Mouse (Mus musculus): ENCODE measurements around the gene Bcas3. TPM values are rescaled to one million over a fixed set of nuclear protein-coding genes. Genes with fewer than 3 reads are reported as not detected.
"Not testable (repeated sequence)": the region's sequence is repeated elsewhere in the genome, so short reads cannot be mapped to it uniquely, and the experiment has no call there.

Bcas3 gene
- polyA plus RNA-seq, 1 experiment from 2014 or later: 20.5 TPM

DNA sequence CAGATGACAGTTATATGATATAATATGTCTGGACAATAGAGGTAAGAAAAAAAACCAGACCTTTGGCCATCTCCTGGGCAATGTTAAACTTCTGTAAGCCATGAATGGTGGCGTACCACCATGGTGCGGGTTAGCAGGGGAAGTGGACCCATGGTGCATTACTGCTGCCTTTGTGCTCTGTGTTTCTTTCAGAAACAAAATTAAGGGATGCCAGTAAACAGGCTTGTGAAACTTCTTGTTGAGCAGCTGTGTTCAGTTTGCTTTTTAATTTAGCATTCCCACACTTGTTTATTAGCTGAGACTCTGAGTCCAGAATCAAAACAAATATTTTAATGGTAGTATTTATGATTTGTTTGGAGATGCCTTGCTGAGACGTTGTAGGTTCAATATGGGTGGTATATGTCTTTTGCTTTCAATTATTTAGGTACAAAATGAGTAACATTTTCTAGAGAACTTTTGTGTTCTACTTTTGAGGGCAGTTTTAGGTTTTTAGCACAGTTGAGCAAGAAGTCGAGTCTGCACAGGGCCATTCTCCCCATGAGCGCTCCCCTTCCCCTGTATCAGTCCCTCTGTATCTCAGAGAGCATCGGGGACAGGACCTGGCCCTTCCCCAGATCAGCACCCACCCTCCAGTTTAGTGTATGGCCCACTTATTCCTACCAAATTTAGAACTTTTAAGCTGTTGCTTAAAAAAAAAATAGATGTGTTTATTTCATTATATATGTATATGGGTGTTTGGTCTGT is 132.4 kb downstream of the Bcas3 start:
- H3K4me2 ChIP-seq (ENCODE audit: low read depth, low read length): no peak overlapping the region
- no peak overlapping the region for H3K9ac ChIP-seq (ENCODE audit: low read length)
- no peak overlapping the region for H3K4me3 ChIP-seq (ENCODE audit: low read length)
- no peaks in the 10 kb centered on the region for H3K9me3 ChIP-seq (replicated peaks; ENCODE audit: control insufficient read depth, low read length)
- no peak overlapping the region for H3K27ac ChIP-seq (ENCODE audit: low read length)
- 86% methylated on average over 6 of the region's 6 CpGs for WGBS
- peaks cover 4% of the 10 kb centered on the region; the same call in 1 of the 2 replicates for H3K4me1 ChIP-seq (ENCODE audit: control insufficient read depth, insufficient read depth, low read length)
- no peaks in the 10 kb centered on the region for H3K27me3 ChIP-seq (ENCODE audit: control insufficient read depth, insufficient read depth, low read length)
- H3K36me3 ChIP-seq (ENCODE audit: control insufficient read depth, insufficient read depth): no peaks in the 10 kb centered on the region
- ATAC-seq (replicated peaks; ENCODE audit: extremely low read depth, insufficient read depth, low FRiP score): no peak

DNA sequence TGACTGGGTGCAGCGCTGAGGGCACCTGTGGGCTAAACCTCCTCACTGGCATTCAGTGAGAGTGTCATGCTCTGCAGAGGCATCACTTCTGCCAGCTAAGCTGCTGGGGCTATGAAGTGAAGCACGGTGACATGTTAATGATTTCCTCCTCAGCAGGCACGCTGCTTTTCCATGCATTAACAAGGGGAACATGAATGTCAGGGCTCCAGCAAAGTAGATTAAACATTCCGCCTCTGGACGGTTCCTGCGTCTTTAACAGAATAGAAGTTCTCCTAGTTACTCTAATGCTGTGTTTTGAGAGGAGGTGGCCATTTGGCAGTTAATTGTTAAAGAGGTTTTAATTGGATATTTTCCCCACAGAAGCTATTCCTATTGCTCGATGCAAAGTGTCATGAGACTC is 134.5 kb downstream of the Bcas3 start:
- Histone ChIP-seq H3K4me3 (ENCODE audit: low read length) (no peak overlapping the region), H3K36me3 (ENCODE audit: control insufficient read depth, insufficient read depth) (no peaks in the 10 kb centered on the region), H3K27ac (ENCODE audit: low read length) (no peak overlapping the region), H3K27me3 (ENCODE audit: control insufficient read depth, insufficient read depth, low read length) (no peaks in the 10 kb centered on the region), H3K4me1 (ENCODE audit: control insufficient read depth, insufficient read depth, low read length) (peaks cover 8% of the 10 kb centered on the region; the same call in 1 of the 2 replicates), H3K9me3 (replicated peaks; ENCODE audit: control insufficient read depth, low read length) (no peaks in the 10 kb centered on the region), H3K4me2 (ENCODE audit: low read depth, low read length) (no peak overlapping the region), H3K9ac (ENCODE audit: low read length) (no peak overlapping the region)
- 60% methylated on average over 7 of the region's 7 CpGs for WGBS
- ATAC-seq (replicated peaks; ENCODE audit: extremely low read depth, insufficient read depth, low FRiP score): no peak

DNA sequence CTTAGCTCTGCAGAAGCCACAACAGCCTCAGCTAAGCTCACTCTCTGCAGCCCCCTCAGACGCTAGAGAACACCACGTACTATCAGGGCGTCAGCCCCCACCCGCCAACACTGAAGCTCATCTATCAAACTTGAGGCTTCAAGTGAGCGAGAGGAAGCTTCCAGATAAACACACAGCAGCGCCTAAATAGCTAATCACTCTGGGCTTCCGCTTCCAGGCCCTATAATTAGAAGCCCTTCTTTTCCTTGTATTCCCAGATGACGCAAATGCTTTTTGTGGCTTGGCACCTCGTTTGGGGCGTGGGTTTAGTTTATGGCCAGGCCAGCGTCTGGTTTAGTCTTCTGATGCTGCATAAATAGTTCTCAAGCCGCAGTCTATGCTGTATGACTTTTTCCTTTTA is 139.3 kb downstream of the Bcas3 start:
- Histone ChIP-seq H3K9me3 (replicated peaks; ENCODE audit: control insufficient read depth, low read length) (no peaks in the 10 kb centered on the region), H3K27me3 (ENCODE audit: control insufficient read depth, insufficient read depth, low read length) (no peaks in the 10 kb centered on the region), H3K9ac (ENCODE audit: low read length) (peak overlapping the region; percentile 12; the same call in 1 of the 2 replicates), H3K4me3 (ENCODE audit: low read length) (no peak overlapping the region), H3K27ac (ENCODE audit: low read length) (peak overlapping the region; percentile 76), H3K4me1 (ENCODE audit: control insufficient read depth, insufficient read depth, low read length) (peaks cover 14% of the 10 kb centered on the region), H3K4me2 (ENCODE audit: low read depth, low read length) (peak overlapping the region; percentile 51), H3K36me3 (ENCODE audit: control insufficient read depth, insufficient read depth) (peaks cover 2% of the 10 kb centered on the region; the same call in 1 of the 2 replicates)
- 3% methylated on average over 12 of the region's 12 CpGs for WGBS
- ATAC-seq (replicated peaks; ENCODE audit: extremely low read depth, insufficient read depth, low FRiP score): peak; percentile 89

DNA sequence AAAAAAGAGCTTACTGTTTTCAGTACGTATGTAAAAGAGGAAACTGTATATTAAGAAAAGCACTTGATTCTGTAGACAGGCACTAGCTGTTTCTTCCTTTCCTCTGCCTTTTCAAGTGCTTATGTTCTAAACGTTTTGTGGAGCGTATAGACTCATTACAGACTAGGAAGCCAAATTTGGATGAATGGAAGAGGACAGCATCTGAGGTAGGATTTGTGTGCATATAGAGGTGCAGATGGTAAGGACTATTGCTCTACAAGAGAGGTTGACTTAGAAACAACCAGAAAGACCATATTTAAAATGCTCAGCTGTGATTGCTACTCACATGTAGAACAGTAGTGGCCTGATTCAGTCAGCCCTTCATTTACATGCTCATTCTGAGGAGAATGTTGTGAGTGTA is 139.7 kb downstream of the Bcas3 start:
- Histone ChIP-seq H3K27ac (ENCODE audit: low read length) (peak overlapping the region; percentile 76), H3K9ac (ENCODE audit: low read length) (peak overlapping the region; percentile 12), H3K9me3 (replicated peaks; ENCODE audit: control insufficient read depth, low read length) (no peaks in the 10 kb centered on the region), H3K4me3 (ENCODE audit: low read length) (no peak overlapping the region), H3K36me3 (ENCODE audit: control insufficient read depth, insufficient read depth) (peaks cover 2% of the 10 kb centered on the region; the same call in 1 of the 2 replicates), H3K4me2 (ENCODE audit: low read depth, low read length) (peak overlapping the region; percentile 51; the same call in 1 of the 2 replicates), H3K27me3 (ENCODE audit: control insufficient read depth, insufficient read depth, low read length) (no peaks in the 10 kb centered on the region), H3K4me1 (ENCODE audit: control insufficient read depth, insufficient read depth, low read length) (peaks cover 14% of the 10 kb centered on the region)
- WGBS: 28% methylated on average over 3 of the region's 3 CpGs
- no peak for ATAC-seq (replicated peaks; ENCODE audit: extremely low read depth, insufficient read depth, low FRiP score)

GRCm38 (mm10) chr11:85499561-85499960 is 146.6 kb downstream of the Bcas3 start:
- Histone ChIP-seq H3K9me3 (replicated peaks; ENCODE audit: control insufficient read depth, low read length) (no peaks in the 10 kb centered on the region), H3K4me3 (ENCODE audit: low read length) (no peak overlapping the region), H3K4me1 (ENCODE audit: control insufficient read depth, insufficient read depth, low read length) (no peaks in the 10 kb centered on the region), H3K4me2 (ENCODE audit: low read depth, low read length) (no peak overlapping the region), H3K27me3 (ENCODE audit: control insufficient read depth, insufficient read depth, low read length) (no peaks in the 10 kb centered on the region), H3K9ac (ENCODE audit: low read length) (no peak overlapping the region), H3K36me3 (ENCODE audit: control insufficient read depth, insufficient read depth) (peaks cover 2% of the 10 kb centered on the region; the same call in 1 of the 2 replicates), H3K27ac (ENCODE audit: low read length) (no peak overlapping the region)
- WGBS: 67% methylated on average over 5 of the region's 5 CpGs
- no peak for ATAC-seq (replicated peaks; ENCODE audit: extremely low read depth, insufficient read depth, low FRiP score)

GRCm38 (mm10) chr11:85502031-85502430 is 149.1 kb downstream of the Bcas3 start:
- Histone ChIP-seq H3K36me3 (ENCODE audit: control insufficient read depth, insufficient read depth) (no peaks in the 10 kb centered on the region), H3K27me3 (ENCODE audit: control insufficient read depth, insufficient read depth, low read length) (no peaks in the 10 kb centered on the region), H3K4me2 (ENCODE audit: low read depth, low read length) (no peak overlapping the region), H3K9ac (ENCODE audit: low read length) (no peak overlapping the region), H3K4me3 (ENCODE audit: low read length) (no peak overlapping the region), H3K27ac (ENCODE audit: low read length) (no peak overlapping the region), H3K9me3 (replicated peaks; ENCODE audit: control insufficient read depth, low read length) (no peaks in the 10 kb centered on the region), H3K4me1 (ENCODE audit: control insufficient read depth, insufficient read depth, low read length) (no peaks in the 10 kb centered on the region)
- ATAC-seq (replicated peaks; ENCODE audit: extremely low read depth, insufficient read depth, low FRiP score): no peak
- WGBS: 71% methylated on average over 3 of the region's 3 CpGs

GRCm38 (mm10) chr11:85504812-85505211 is 151.8 kb downstream of the Bcas3 start:
- not testable (repeated sequence) for H3K27me3 ChIP-seq (ENCODE audit: control insufficient read depth, insufficient read depth, low read length); H3K4me1 ChIP-seq (ENCODE audit: control insufficient read depth, insufficient read depth, low read length); H3K36me3 ChIP-seq (ENCODE audit: control insufficient read depth, insufficient read depth); H3K4me2 ChIP-seq (ENCODE audit: low read depth, low read length); H3K9ac ChIP-seq (ENCODE audit: low read length); ATAC-seq (replicated peaks; ENCODE audit: extremely low read depth, insufficient read depth, low FRiP score); H3K27ac ChIP-seq (ENCODE audit: low read length); H3K4me3 ChIP-seq (ENCODE audit: low read length); H3K9me3 ChIP-seq (replicated peaks; ENCODE audit: control insufficient read depth, low read length)
- WGBS: 51% methylated on average over 4 of the region's 4 CpGs

DNA sequence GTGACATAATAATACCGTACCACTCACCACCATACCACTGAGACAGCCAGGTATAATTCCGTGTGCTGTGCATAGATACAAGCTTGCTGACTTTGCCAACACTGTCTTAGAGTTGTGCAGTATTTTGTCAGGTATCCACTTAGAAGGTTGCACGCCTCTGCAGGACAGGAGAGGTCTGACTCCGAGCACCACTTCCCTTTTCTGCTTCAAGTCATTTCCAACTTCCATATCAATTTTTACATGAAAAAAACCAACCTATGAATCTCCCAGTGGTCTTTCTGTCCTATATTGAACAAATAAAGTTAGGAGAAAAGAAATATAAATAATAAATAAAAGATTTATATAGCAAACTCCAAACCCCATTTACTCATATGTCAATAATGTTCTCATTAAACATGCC is 152.8 kb downstream of the Bcas3 start:
- H3K9me3 ChIP-seq (replicated peaks; ENCODE audit: control insufficient read depth, low read length): no peaks in the 10 kb centered on the region
- no peak overlapping the region for H3K27ac ChIP-seq (ENCODE audit: low read length)
- no peak overlapping the region for H3K9ac ChIP-seq (ENCODE audit: low read length)
- ATAC-seq (replicated peaks; ENCODE audit: extremely low read depth, insufficient read depth, low FRiP score): no peak
- no peak overlapping the region for H3K4me3 ChIP-seq (ENCODE audit: low read length)
- H3K4me1 ChIP-seq (ENCODE audit: control insufficient read depth, insufficient read depth, low read length): no peaks in the 10 kb centered on the region
- WGBS: 81% methylated on average over 4 of the region's 4 CpGs
- no peak overlapping the region for H3K4me2 ChIP-seq (ENCODE audit: low read depth, low read length)
- H3K27me3 ChIP-seq (ENCODE audit: control insufficient read depth, insufficient read depth, low read length): no peaks in the 10 kb centered on the region
- H3K36me3 ChIP-seq (ENCODE audit: control insufficient read depth, insufficient read depth): no peaks in the 10 kb centered on the region

- Histone ChIP-seq H3K36me3 (ENCODE audit: control insufficient read depth, insufficient read depth) (no peaks in the 10 kb centered on the region), H3K4me1 (ENCODE audit: control insufficient read depth, insufficient read depth, low read length) (no peaks in the 10 kb centered on the region), H3K27me3 (ENCODE audit: control insufficient read depth, insufficient read depth, low read length) (no peaks in the 10 kb centered on the region), H3K9ac (ENCODE audit: low read length) (no peak overlapping the region), H3K4me3 (ENCODE audit: low read length) (no peak overlapping the region), H3K4me2 (ENCODE audit: low read depth, low read length) (no peak overlapping the region), H3K27ac (ENCODE audit: low read length) (no peak overlapping the region), H3K9me3 (replicated peaks; ENCODE audit: control insufficient read depth, low read length) (no peaks in the 10 kb centered on the region)
- no peak for ATAC-seq (replicated peaks; ENCODE audit: extremely low read depth, insufficient read depth, low FRiP score)
- 89% methylated on average over 12 of the region's 12 CpGs for WGBS
These were observed 156.4 kb downstream of the Bcas3 start for GRCm38 (mm10) chr11:85509334-85509733.

Data from heart, embryonic 16.5 days (tissue).